In the genomic region with DNA sequence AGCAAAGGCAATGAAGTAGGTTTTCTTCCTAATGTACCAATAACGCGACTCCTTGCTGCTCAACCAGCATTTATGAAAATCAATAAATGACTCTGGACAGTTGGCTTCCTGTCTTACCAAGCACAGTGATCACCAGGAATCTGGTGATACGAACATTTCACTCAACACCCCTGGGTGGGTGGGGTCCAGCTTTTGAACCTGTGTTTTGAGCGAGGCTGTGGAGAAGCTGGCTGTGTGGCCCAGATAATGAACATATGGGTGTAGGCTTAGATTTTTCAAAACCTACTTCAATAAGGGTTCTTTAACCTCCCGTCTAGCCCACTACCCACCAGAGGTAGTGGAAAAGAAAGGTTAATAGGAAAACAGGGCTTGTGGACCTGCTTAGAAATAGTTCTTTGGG, we compare ENCODE assay signal across 13 mouse cellular contexts.
"Had no signal": no experiment of that assay in that cellular context is flagged by ENCODE, and none has a peak within 500 bp of the region (broad histone marks: within the 10 kb centered on the region; RNA-seq: fewer than 3 reads in every experiment).

No protein-coding gene starts in this region.

- H3K4me2 ChIP-seq: kidney, embryonic 15.5 days; limb, embryonic 15.5 days; lung, embryonic 14.5 days; neural tube, embryonic 15.5 days had no signal

- H3K9me3 ChIP-seq: kidney, embryonic 15.5 days; limb, embryonic 15.5 days; midbrain, embryonic 10.5 days; neural tube, embryonic 15.5 days had no signal

- H3K4me3 ChIP-seq: kidney, embryonic 15.5 days; limb, embryonic 15.5 days; midbrain, embryonic 10.5 days; myocyte; neural tube, embryonic 15.5 days had no signal

- H3K9ac ChIP-seq: kidney, embryonic 15.5 days; limb, embryonic 15.5 days; lung, embryonic 14.5 days; neural tube, embryonic 15.5 days had no signal

- H3K27ac ChIP-seq: kidney, embryonic 15.5 days; limb, embryonic 15.5 days; midbrain, embryonic 10.5 days; neural tube, embryonic 15.5 days had no signal

- DNase-seq: kidney, adult 18-20 months; kidney, postnatal 14 days; lung, embryonic 14.5 days; lung, postnatal 10 days; lung, postnatal 4 days; midbrain, embryonic 14.5 days; thymus, adult 18-20 months; thymus, postnatal 14 days had no signal

- H3K36me3 ChIP-seq: kidney, embryonic 15.5 days; limb, embryonic 15.5 days; midbrain, embryonic 10.5 days; neural tube, embryonic 15.5 days had no signal

- H3K27me3 ChIP-seq: kidney, embryonic 15.5 days; limb, embryonic 15.5 days; neural tube, embryonic 15.5 days had no signal
